Mouse (Mus musculus) thymus, adult 18-20 months (tissue): ENCODE data around the gene Crebrf.

Experiments used
- DNase-seq, 2 experiments: peaks; one replicate each; pipeline ENCODE4 v3.0.0; 2022; ENCODE audit warnings: mixed read lengths in 2 of 2

Crebrf gene

GRCm38 (mm10) chr17:26705463-26706359 lies 9.7 kb upstream of the Crebrf start:
- DNase-seq: no peak

- no peak for DNase-seq
These were observed 8.4 kb upstream of the Crebrf start for GRCm38 (mm10) chr17:26707066-26707465.

GRCm38 (mm10) chr17:26708499-26708898 lies 7.0 kb upstream of the Crebrf start:
- no peak for DNase-seq

- no peak for DNase-seq
These were observed 6.4 kb upstream of the Crebrf start for GRCm38 (mm10) chr17:26708993-26709590.

- no peak for DNase-seq
These were observed 5.4 kb upstream of the Crebrf start for GRCm38 (mm10) chr17:26710049-26710448.

GRCm38 (mm10) chr17:26715916-26716717 lies 667 bp downstream of the Crebrf start:
- peak; percentile 94 to 96 for DNase-seq

- DNase-seq: no peak
These were observed 2.4 kb downstream of the Crebrf start for GRCm38 (mm10) chr17:26717868-26718267.

GRCm38 (mm10) chr17:26719405-26719804 lies 4.0 kb downstream of the Crebrf start:
- no peak for DNase-seq

GRCm38 (mm10) chr17:26721802-26722201 lies 6.4 kb downstream of the Crebrf start:
- DNase-seq: no peak

- no peak for DNase-seq
These were observed 9.3 kb downstream of the Crebrf start for GRCm38 (mm10) chr17:26724790-26725189.

GRCm38 (mm10) chr17:26726674-26727073 lies 11.2 kb downstream of the Crebrf start:
- DNase-seq: no peak

GRCm38 (mm10) chr17:26727110-26727755 lies 11.8 kb downstream of the Crebrf start:
- no peak for DNase-seq

GRCm38 (mm10) chr17:26742581-26742980 lies 27.1 kb downstream of the Crebrf start:
- no peak for DNase-seq

GRCm38 (mm10) chr17:26743294-26743693 lies 27.8 kb downstream of the Crebrf start:
- DNase-seq: no peak

- no peak for DNase-seq
These were observed 34.5 kb downstream of the Crebrf start for GRCm38 (mm10) chr17:26749975-26750374.

- no peak for DNase-seq
These were observed 36.8 kb downstream of the Crebrf start for GRCm38 (mm10) chr17:26752297-26752696.

GRCm38 (mm10) chr17:26753476-26753875 lies 38.0 kb downstream of the Crebrf start:
- DNase-seq: no peak

- DNase-seq: no peak
These were observed 51.8 kb downstream of the Crebrf start for GRCm38 (mm10) chr17:26767100-26767753.

- DNase-seq: no peak
These were observed 52.3 kb downstream of the Crebrf start for GRCm38 (mm10) chr17:26767754-26768124.

GRCm38 (mm10) chr17:26776211-26776610 lies 60.8 kb downstream of the Crebrf start:
- no peak for DNase-seq

- DNase-seq: no peak
These were observed 62.6 kb downstream of the Crebrf start for GRCm38 (mm10) chr17:26778001-26778400.

GRCm38 (mm10) chr17:26778430-26779100 lies 63.1 kb downstream of the Crebrf start:
- DNase-seq: no peak
